Mouse (Mus musculus) midbrain, embryonic 11.5 days (tissue): Measurements from ENCODE around the gene Cfap52. TPM values are rescaled to one million over a fixed set of nuclear protein-coding genes. Genes with fewer than 3 reads are reported as not detected.

ENCODE experiments used
- ATAC-seq: fragments of 200-750 bp; cut with Nextera tagmentation; 2 replicates; pipeline ENCODE4 v1.8.0; 2017; ENCODE audit warnings: moderate TSS enrichment, moderate library complexity; ENCODE audit not compliant: low FRiP score
- DNase-seq: peaks from one replicate; pipeline ENCODE4 v3.0.0; 2015; ENCODE audit warnings: low spot score; ENCODE audit errors: missing footprints
- H3K27ac ChIP-seq: fragments of 300-500 bp; sonication (generic); 2 replicates; pipeline ENCODE4 v1.5.1; 2014; ENCODE audit warnings: low read depth, low read length
- H3K27me3 ChIP-seq: fragments of 300-500 bp; sonication (generic); 2 replicates; pipeline ENCODE4 v1.6.1; 2014; ENCODE audit warnings: mild to moderate bottlenecking, low read length, moderate library complexity, mixed read lengths; ENCODE audit not compliant: control insufficient read depth, insufficient read depth
- H3K36me3 ChIP-seq: fragments of 300-500 bp; sonication (generic); 2 replicates; pipeline ENCODE4 v1.6.1; 2014; ENCODE audit warnings: mild to moderate bottlenecking, low read length, moderate library complexity, mixed read lengths; ENCODE audit not compliant: control insufficient read depth, insufficient read depth
- H3K4me1 ChIP-seq: fragments of 300-500 bp; sonication (generic); 2 replicates; pipeline ENCODE4 v1.6.1; 2014; ENCODE audit warnings: low read length; ENCODE audit not compliant: control insufficient read depth, insufficient read depth
- H3K4me2 ChIP-seq: fragments of 300-500 bp; sonication (generic); 2 replicates; pipeline ENCODE4 v1.6.1; 2014; ENCODE audit warnings: mild to moderate bottlenecking, moderate library complexity
- H3K4me3 ChIP-seq: fragments of 300-500 bp; sonication (generic); 2 replicates; pipeline ENCODE4 v1.5.1; 2014; ENCODE audit warnings: low read depth, low read length
- H3K9ac ChIP-seq: fragments of 300-500 bp; sonication (generic); 2 replicates; pipeline ENCODE4 v1.6.1; 2014; ENCODE audit warnings: low read length
- H3K9me3 ChIP-seq: fragments of 300-500 bp; sonication (generic); 2 replicates; pipeline ENCODE4 v1.6.1; 2016; ENCODE audit warnings: low read length; ENCODE audit not compliant: control insufficient read depth
- WGBS: fragments of 180-500 bp; shearing (Covaris S2); extraction: QIAGEN DNeasy Blood & Tissue Kit; methylation state at CpG from one replicate; pipeline ENCODE4 v1.1.7; 2014; 5-methylcytosine and 5-hydroxymethylcytosine counted together
- polyA plus RNA-seq: library from polyadenylated mRNA; unstranded; fragments of >200 nt; fragmentation: Nextera tagmentation; extraction: Ambion mirVana; gene quantifications from 2 replicates; pipeline ENCODE4 v1.2.1, GENCODE M21; 2014

Cfap52 gene
- polyA plus RNA-seq = 0.25 and 0.46 TPM in 2 replicates

- Histone ChIP-seq H3K4me1 (peaks cover 13% of the 10 kb centered on the region; the same call in 1 of the 2 replicates), H3K36me3 (no peaks in the 10 kb centered on the region), H3K27me3 (no peaks in the 10 kb centered on the region), H3K27ac (no peak within 1 kb of the TSS), H3K4me3 (peak within 1 kb of the TSS; percentile 56), H3K9ac (peak within 1 kb of the TSS; percentile 72), H3K9me3 (no peaks in the 10 kb centered on the region), H3K4me2 (peak within 1 kb of the TSS; percentile 78)
- ATAC-seq (peak; percentile 63; the same call in 1 of the 2 replicates), DNase-seq (peak; percentile 98)
- WGBS = 6% methylated on average over 15 of the region's 15 CpGs
These were observed at the start of gene Cfap52 for GRCm38 (mm10) chr11:67965242-67965883. Gene Cfap52 (minus strand): TSS chr11:67965651.

DNA sequence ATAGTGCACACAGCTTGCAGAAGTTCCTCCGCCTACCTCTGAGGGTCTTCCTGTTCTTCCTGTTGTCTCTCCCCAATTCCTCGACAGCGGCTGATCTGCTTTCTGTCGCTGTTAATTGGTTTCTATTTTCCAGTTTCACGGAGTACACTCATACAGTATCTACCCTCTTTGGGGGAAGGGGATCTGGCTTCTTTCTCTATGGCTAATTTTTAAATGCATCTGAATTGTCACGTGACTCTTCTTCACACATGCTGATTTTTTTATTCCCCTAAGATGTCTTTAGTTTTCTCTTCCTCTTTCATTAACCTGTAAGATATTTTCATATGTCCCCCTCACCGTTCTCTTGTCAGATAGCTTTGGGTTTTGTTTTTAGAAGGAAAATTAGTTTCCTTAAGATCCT, 46.8 kb upstream of the Cfap52 start:
- no peak for DNase-seq
- no peak overlapping the region for H3K27ac ChIP-seq
- ATAC-seq = no peak
- H3K4me3 ChIP-seq = no peak overlapping the region
- no peaks in the 10 kb centered on the region for H3K27me3 ChIP-seq
- no peaks in the 10 kb centered on the region for H3K9me3 ChIP-seq
- no peak overlapping the region for H3K9ac ChIP-seq
- no peaks in the 10 kb centered on the region for H3K36me3 ChIP-seq
- WGBS = 90% methylated on average over 7 of the region's 7 CpGs
- H3K4me2 ChIP-seq = no peak overlapping the region
- peaks cover 11% of the 10 kb centered on the region for H3K4me1 ChIP-seq

DNA sequence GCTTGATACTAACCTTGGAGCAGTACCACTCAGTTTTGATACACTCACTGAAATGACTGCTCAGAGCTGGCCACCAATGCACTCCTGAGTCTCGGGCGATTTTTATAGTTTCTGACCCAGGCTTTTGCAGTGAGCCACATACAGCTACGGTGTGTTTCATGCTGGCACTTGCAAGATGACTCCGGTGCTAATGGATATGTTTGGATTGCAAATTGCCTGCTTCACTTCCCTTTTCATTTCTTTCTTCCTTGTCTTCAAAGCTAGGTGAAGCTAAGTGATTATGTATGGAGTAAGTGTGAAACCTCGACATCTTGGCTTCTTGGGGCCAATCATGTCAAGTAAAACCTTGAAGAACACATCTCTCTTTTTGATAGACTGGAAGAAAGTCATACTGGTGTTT, 43.9 kb upstream of the Cfap52 start:
- H3K4me3 ChIP-seq = no peak overlapping the region
- H3K4me2 ChIP-seq = no peak overlapping the region
- DNase-seq (no peak), ATAC-seq (no peak)
- no peaks in the 10 kb centered on the region for H3K9me3 ChIP-seq
- no peak overlapping the region for H3K9ac ChIP-seq
- H3K4me1 ChIP-seq = peaks cover 21% of the 10 kb centered on the region
- WGBS = 87% methylated on average over 5 of the region's 5 CpGs
- H3K27me3 ChIP-seq = no peaks in the 10 kb centered on the region
- H3K27ac ChIP-seq = no peak overlapping the region
- no peaks in the 10 kb centered on the region for H3K36me3 ChIP-seq

DNA sequence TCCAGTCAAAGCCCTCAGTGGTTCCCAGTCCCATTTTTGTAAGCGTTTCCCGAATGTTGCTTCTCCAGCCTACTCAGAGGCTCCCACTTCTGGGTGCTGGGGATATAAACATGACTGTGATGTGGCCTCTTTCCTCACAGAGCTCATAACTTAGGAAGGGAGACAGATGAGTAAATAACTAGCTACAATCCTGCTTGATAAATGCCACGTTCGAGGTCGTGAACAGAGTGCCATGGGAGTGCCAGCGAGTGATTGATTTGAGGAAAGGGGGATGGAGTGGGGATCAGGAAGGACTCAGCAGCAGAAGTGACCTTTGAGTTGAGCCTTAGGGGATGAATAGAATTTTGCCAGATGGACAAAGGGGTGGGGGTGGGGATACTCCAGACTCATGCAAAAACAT, 42.2 kb upstream of the Cfap52 start:
- no peak overlapping the region for H3K4me3 ChIP-seq
- 44% methylated on average over 6 of the region's 6 CpGs for WGBS
- H3K4me1 ChIP-seq = peaks cover 21% of the 10 kb centered on the region
- DNase-seq = no peak
- no peaks in the 10 kb centered on the region for H3K27me3 ChIP-seq
- no peak overlapping the region for H3K9ac ChIP-seq
- peak overlapping the region; percentile 42; the same call in 1 of the 2 replicates for H3K27ac ChIP-seq
- ATAC-seq = no peak
- no peak overlapping the region for H3K4me2 ChIP-seq
- no peaks in the 10 kb centered on the region for H3K36me3 ChIP-seq
- H3K9me3 ChIP-seq = no peaks in the 10 kb centered on the region

GRCm38 (mm10) chr11:68006216-68006789, 40.9 kb upstream of the Cfap52 start:
- 34% methylated on average over 8 of the region's 8 CpGs for WGBS
- peak; percentile 89 for DNase-seq
- no peaks in the 10 kb centered on the region for H3K9me3 ChIP-seq

DNA sequence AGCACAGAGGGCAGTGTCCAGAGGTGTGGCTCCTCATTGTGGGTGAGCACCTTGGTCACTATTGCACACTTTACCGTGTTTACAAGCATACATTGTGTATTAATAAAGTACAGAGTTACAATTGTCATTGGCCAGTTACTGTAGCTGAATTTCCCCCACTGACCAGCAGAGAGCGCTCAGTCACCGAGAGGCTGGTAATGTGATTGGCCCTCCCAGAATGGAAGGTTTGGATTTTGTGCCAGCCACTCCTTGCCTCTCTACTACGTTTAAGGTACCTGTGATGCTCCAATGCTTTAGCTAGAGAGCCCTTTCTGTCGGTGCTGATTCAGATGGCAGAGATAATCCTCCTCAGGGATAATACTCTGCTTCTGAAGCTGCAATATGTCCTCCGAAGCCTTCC, 38.7 kb upstream of the Cfap52 start:
- Histone ChIP-seq H3K36me3 (no peaks in the 10 kb centered on the region), H3K27me3 (no peaks in the 10 kb centered on the region), H3K27ac (no peak overlapping the region), H3K9ac (no peak overlapping the region), H3K4me2 (no peak overlapping the region), H3K4me1 (peaks cover 21% of the 10 kb centered on the region), H3K4me3 (no peak overlapping the region), H3K9me3 (no peaks in the 10 kb centered on the region)
- 21% methylated on average over 6 of the region's 6 CpGs for WGBS
- ATAC-seq = no peak
- peak; percentile 97 for DNase-seq

More at GRCm38 (mm10) chr11:68006216-68006789, 40.9 kb upstream of the Cfap52 start:
- ATAC-seq = no peak
- Histone ChIP-seq H3K4me3 (no peak overlapping the region), H3K27me3 (no peaks in the 10 kb centered on the region), H3K4me1 (peaks cover 21% of the 10 kb centered on the region), H3K36me3 (no peaks in the 10 kb centered on the region), H3K27ac (no peak overlapping the region), H3K9ac (no peak overlapping the region), H3K4me2 (no peak overlapping the region)

- Histone ChIP-seq H3K27me3 (no peaks in the 10 kb centered on the region), H3K9me3 (no peaks in the 10 kb centered on the region), H3K4me1 (no peaks in the 10 kb centered on the region), H3K4me2 (no peak overlapping the region), H3K36me3 (no peaks in the 10 kb centered on the region), H3K27ac (no peak overlapping the region), H3K4me3 (no peak overlapping the region), H3K9ac (no peak overlapping the region)
- WGBS = 78% methylated on average over 5 of the region's 5 CpGs
- ATAC-seq (no peak), DNase-seq (no peak)
These were observed 34.2 kb upstream of the Cfap52 start for GRCm38 (mm10) chr11:67999629-68000028.

GRCm38 (mm10) chr11:67998905-67999304, 33.5 kb upstream of the Cfap52 start:
- DNase-seq (no peak), ATAC-seq (no peak)
- no peak overlapping the region for H3K27ac ChIP-seq
- no peak overlapping the region for H3K4me2 ChIP-seq
- 94% methylated on average over 3 of the region's 3 CpGs for WGBS
- no peaks in the 10 kb centered on the region for H3K36me3 ChIP-seq
- no peak overlapping the region for H3K4me3 ChIP-seq
- no peaks in the 10 kb centered on the region for H3K9me3 ChIP-seq
- no peaks in the 10 kb centered on the region for H3K27me3 ChIP-seq
- H3K4me1 ChIP-seq = no peaks in the 10 kb centered on the region
- no peak overlapping the region for H3K9ac ChIP-seq

DNA sequence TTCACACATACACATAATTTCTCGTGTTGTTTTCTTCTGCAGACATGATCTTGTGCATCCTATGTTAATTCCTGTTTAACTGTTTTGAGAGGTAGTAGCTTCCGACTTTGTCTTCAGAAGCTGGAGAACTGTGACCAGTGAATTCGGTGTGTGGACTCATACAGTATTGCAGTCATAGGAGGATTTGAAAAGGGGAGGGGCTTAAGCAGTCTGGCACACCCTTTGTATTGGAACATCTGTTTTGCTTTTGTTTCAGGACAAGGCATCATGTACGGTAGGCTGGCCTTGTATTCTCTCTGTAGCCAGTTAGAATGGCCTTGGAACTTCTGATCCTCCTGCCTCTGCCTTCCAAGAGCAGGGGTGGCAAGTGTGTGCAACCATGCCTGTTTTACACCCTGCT, 30.5 kb upstream of the Cfap52 start:
- WGBS = 80% methylated on average over 4 of the region's 4 CpGs

More for the DNA sequence above, 30.5 kb upstream of the Cfap52 start:
- Histone ChIP-seq H3K27me3 (no peaks in the 10 kb centered on the region), H3K9me3 (no peaks in the 10 kb centered on the region), H3K4me1 (no peaks in the 10 kb centered on the region), H3K9ac (no peak overlapping the region), H3K36me3 (no peaks in the 10 kb centered on the region), H3K4me3 (no peak overlapping the region), H3K4me2 (no peak overlapping the region), H3K27ac (no peak overlapping the region)
- DNase-seq = no peak
- ATAC-seq = no peak
